ENCODE assay signal across 10 mouse cellular contexts in genomic region chr13:83662089-83662551, GRCm38 (mm10).
A peak's percentile ranks its signal among the peaks of the same experiment; 100 is the strongest.
DNase-seq lines count a peak whose midpoint lies in the region; ATAC-seq and TF ChIP-seq lines count a peak whose summit lies in the region.
"Had no signal": no experiment of that assay in that cellular context is flagged by ENCODE, and none has a peak within 500 bp of the region (broad histone marks: within the 10 kb centered on the region; RNA-seq: fewer than 3 reads in every experiment).

No protein-coding gene starts in this region.

- TF ChIP-seq POLR2A in MEL (IDR thresholded peaks at IDR 0.05; ENCODE audit: control insufficient read depth in 1 of 2, insufficient read depth in 1 of 2, low read depth in 1 of 2, low read length in 2 of 2, poor library complexity in 1 of 2), result no peak

- no peak; a peak in 1 of 6 replicates for TF ChIP-seq CTCF in MEL (IDR thresholded peaks at IDR 0.05 in 2 of 3, conservative IDR thresholded peaks at IDR 0.05 in 1 of 3; ENCODE audit: control insufficient read depth in 1 of 3, insufficient read depth in 1 of 3, low read depth in 2 of 3, low read length in 3 of 3, poor library complexity in 1 of 3, severe bottlenecking in 1 of 3)

- no peaks in the 10 kb centered on the region for H3K9me3 ChIP-seq in MEL (replicated peaks; ENCODE audit: insufficient read depth, low read length)
- no peaks in the 10 kb centered on the region for H3K9me3 ChIP-seq in hindbrain, embryonic 13.5 days
- no peaks in the 10 kb centered on the region for H3K9me3 ChIP-seq in kidney, embryonic 15.5 days (replicated peaks)
- H3K9me3 ChIP-seq: stomach, embryonic 15.5 days had no signal

- no peak overlapping the region for H3K27ac ChIP-seq in MEL (ENCODE audit: control insufficient read depth, low read depth, low read length)
- no peak overlapping the region for H3K27ac ChIP-seq in hindbrain, embryonic 13.5 days
- no peak overlapping the region for H3K27ac ChIP-seq in kidney, embryonic 15.5 days
- H3K27ac ChIP-seq: stomach, embryonic 15.5 days had no signal

- no peaks in the 10 kb centered on the region for H3K4me1 ChIP-seq in MEL (ENCODE audit: control insufficient read depth in 1 of 2, insufficient read depth in 2 of 2, low read length in 2 of 2)
- 0 out of 2 replicates have a peak, but pooled peaks cover 2% of the 10 kb centered on the region for H3K4me1 ChIP-seq in hindbrain, embryonic 13.5 days (replicated peaks)
- H3K4me1 ChIP-seq in kidney, embryonic 15.5 days, result no peaks in the 10 kb centered on the region
- H3K4me1 ChIP-seq: stomach, embryonic 15.5 days had no signal

- no peak for DNase-seq in frontal cortex, postnatal 36 days (ENCODE audit: low spot score in 2 of 2)
- no peak for DNase-seq in MEL (ENCODE audit: low read depth, low spot score)
- peak; percentile 68 for DNase-seq in cerebellum, postnatal 10 days
- DNase-seq in adrenal gland, adult 2 months, result no peak
- DNase-seq: gastrocnemius, postnatal 25 days had no signal

- peak; percentile 1; the same call in 1 of the 2 replicates for TF ChIP-seq RAD21 in MEL (IDR thresholded peaks at IDR 0.05; ENCODE audit: low read depth, low read length)

- H3K27me3 ChIP-seq in MEL (ENCODE audit: control insufficient read depth in 1 of 2, insufficient read depth in 2 of 2, low read length in 2 of 2), result no peaks in the 10 kb centered on the region
- H3K27me3 ChIP-seq in hindbrain, embryonic 13.5 days, result no peaks in the 10 kb centered on the region
- no peaks in the 10 kb centered on the region for H3K27me3 ChIP-seq in kidney, embryonic 15.5 days
- H3K27me3 ChIP-seq: stomach, embryonic 15.5 days had no signal

- no peaks in the 10 kb centered on the region for H3K36me3 ChIP-seq in MEL (ENCODE audit: control insufficient read depth in 1 of 2, insufficient read depth in 2 of 2, low read length in 2 of 2)
- H3K36me3 ChIP-seq in hindbrain, embryonic 13.5 days, result no peaks in the 10 kb centered on the region
- no peaks in the 10 kb centered on the region for H3K36me3 ChIP-seq in kidney, embryonic 15.5 days
- H3K36me3 ChIP-seq: stomach, embryonic 15.5 days had no signal

- 50% methylated on average over 14 of the region's 14 CpGs for WGBS in hindbrain, embryonic 13.5 days
- 67% methylated on average over 14 of the region's 14 CpGs for WGBS in kidney, embryonic 15.5 days

- H3K4me2 ChIP-seq in hindbrain, embryonic 13.5 days, result no peak overlapping the region
- no peak overlapping the region for H3K4me2 ChIP-seq in kidney, embryonic 15.5 days
- H3K4me2 ChIP-seq: stomach, embryonic 15.5 days had no signal

- H3K4me3 ChIP-seq in MEL (ENCODE audit: control insufficient read depth in 1 of 2, insufficient read depth in 1 of 2, low read depth in 2 of 2, low read length in 2 of 2), result no peak overlapping the region
- no peak overlapping the region for H3K4me3 ChIP-seq in hindbrain, embryonic 13.5 days
- no peak overlapping the region for H3K4me3 ChIP-seq in kidney, embryonic 15.5 days (replicated peaks)
- H3K4me3 ChIP-seq: stomach, embryonic 15.5 days had no signal

- H3K79me2 ChIP-seq in MEL (ENCODE audit: control insufficient read depth, insufficient read depth, low read length, poor library complexity), result no peaks in the 10 kb centered on the region

- TF ChIP-seq EP300 in MEL (IDR thresholded peaks at IDR 0.05; ENCODE audit: low read depth in 1 of 2, low read length in 2 of 2), result no peak

- no peak overlapping the region for H3K9ac ChIP-seq in MEL (ENCODE audit: control insufficient read depth, low read depth, low read length, poor library complexity, severe bottlenecking)
- H3K9ac ChIP-seq in hindbrain, embryonic 13.5 days, result no peak overlapping the region
- no peak overlapping the region for H3K9ac ChIP-seq in kidney, embryonic 15.5 days
- H3K9ac ChIP-seq: stomach, embryonic 15.5 days had no signal

- ATAC-seq in frontal cortex, adult (ENCODE audit: low TSS enrichment), result peak; percentile 40
- peak; percentile 67 for ATAC-seq in hindbrain, embryonic 13.5 days (ENCODE audit: low FRiP score)
- ATAC-seq in kidney, embryonic 15.5 days (replicated peaks; ENCODE audit: low FRiP score), result no peak
- no peak for ATAC-seq in inflammation-experienced regulatory T-cells, adult 6 months

TF ChIP-seq in MEL, 35 proteins besides CTCF, POLR2A, EP300 and RAD21:
- no peak for TF ChIP-seq MEF2A (IDR thresholded peaks at IDR 0.05; ENCODE audit: extremely low read depth, insufficient replicate concordance, low read depth, low read length, poor library complexity, severe bottlenecking)

Comparison
In these comparisons a context has a peak if more than half of its experiments do, and no peak if none do; other contexts are left out.
1. ATAC-seq: peak in frontal cortex, adult (single experiment) and hindbrain, embryonic 13.5 days (single experiment); none in kidney, embryonic 15.5 days (single experiment) and inflammation-experienced regulatory T-cells, adult 6 months (single experiment).
2. DNase-seq: peak in cerebellum, postnatal 10 days (2 of 2); none in frontal cortex, postnatal 36 days (0 of 2), MEL (single experiment) and adrenal gland, adult 2 months (single experiment).